Mouse (Mus musculus): ENCODE results near the gene Siah3. TPM values are rescaled to one million over a fixed set of nuclear protein-coding genes. Genes with fewer than 3 reads are reported as not detected.

The Siah3 gene
- polyA plus RNA-seq, 1 experiment, result not detected

DNA sequence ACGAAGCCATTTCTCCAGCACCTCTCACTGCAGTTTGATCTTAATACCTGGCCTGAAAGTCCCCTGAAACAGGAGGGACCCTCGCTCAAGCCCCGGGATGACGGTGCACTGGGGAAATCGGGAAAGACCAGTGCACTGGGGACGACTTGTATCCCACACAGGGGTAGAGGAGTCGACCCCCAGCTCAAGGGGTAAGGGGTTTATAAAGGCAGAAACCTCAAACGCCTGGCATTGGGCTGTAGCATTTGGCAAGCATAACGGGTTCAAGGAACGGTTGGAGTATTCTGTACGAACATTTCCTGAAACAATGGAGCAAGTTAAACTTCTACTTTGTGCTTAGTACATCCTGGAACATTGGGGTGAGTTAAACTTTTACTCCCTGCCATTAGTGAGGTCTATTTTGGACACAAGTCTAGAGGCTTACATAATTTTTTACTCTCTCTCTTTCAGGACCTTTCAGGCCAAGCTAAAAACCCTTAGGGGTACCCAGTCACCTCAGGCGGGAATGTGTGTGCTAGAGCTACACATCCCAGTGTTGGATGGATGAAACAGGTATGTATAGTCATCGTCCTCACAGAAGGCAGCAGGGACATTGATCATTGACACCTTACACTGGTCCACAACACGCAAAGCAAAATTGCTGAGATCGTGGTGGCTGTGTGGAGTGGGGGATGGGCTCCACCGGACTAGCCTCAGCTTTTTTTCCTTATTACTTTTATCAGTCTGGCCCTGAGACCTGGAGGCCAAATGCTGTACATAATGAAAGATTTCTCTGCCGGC, 84.6 kb downstream of the Siah3 start:
- no peak overlapping the region for H3K4me3 ChIP-seq (replicated peaks)
- H3K27me3 ChIP-seq (replicated peaks), result peaks cover 5% of the 10 kb centered on the region
- TF ChIP-seq GATA1 (IDR thresholded peaks at IDR 0.05; ENCODE audit: borderline replicate concordance, low read length) (no peak), FLI1 (IDR thresholded peaks at IDR 0.05; ENCODE audit: low read length) (no peak)
- no peaks in the 10 kb centered on the region for H3K9me3 ChIP-seq
- H3K4me1 ChIP-seq, result no peaks in the 10 kb centered on the region
- H3K36me3 ChIP-seq (replicated peaks; ENCODE audit: low read length), result no peaks in the 10 kb centered on the region

DNA sequence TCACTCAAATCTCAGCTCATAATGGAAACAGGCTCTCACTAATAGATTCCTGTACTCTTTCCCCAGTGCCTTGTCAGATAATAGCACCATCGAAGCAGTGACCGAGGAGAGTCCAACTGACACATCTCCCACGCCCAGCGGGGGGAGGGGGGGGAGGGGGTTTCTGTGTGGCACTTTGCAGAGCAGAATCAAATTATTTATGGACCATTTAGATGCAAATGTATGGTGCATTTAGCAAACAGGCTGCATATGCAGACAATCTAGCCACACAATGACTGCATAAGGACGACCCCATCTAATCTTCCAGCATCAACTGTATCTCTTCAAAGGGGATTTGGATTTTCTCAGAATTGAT, 85.2 kb downstream of the Siah3 start:
- Histone ChIP-seq H3K4me3 (replicated peaks) (no peak overlapping the region), H3K4me1 (no peaks in the 10 kb centered on the region), H3K9me3 (no peaks in the 10 kb centered on the region), H3K36me3 (replicated peaks; ENCODE audit: low read length) (no peaks in the 10 kb centered on the region), H3K27me3 (replicated peaks) (peaks cover 5% of the 10 kb centered on the region)
- TF ChIP-seq FLI1 (IDR thresholded peaks at IDR 0.05; ENCODE audit: low read length) (no peak), GATA1 (IDR thresholded peaks at IDR 0.05; ENCODE audit: borderline replicate concordance, low read length) (no peak)

DNA sequence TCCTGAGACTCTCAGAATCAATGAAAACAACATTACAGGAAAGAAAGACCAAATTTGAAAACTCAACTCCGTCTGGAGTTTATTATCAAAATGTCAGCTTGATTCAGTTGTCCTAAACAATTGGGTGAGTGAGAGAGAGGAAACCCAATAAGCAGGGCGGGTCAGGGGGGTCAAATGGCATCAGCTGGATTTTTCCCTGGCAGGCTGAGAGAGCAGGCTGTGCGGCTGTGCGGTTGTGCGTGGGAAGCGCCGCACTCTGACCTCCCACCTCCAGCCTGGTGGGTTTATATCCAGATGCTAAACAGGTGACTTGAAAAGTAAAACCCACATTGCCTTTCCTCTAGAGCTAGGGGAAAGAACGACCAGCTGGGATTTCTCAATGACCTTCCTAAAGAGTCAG, 85.9 kb downstream of the Siah3 start:
- Histone ChIP-seq H3K4me3 (replicated peaks) (no peak overlapping the region), H3K27me3 (replicated peaks) (peaks cover 4% of the 10 kb centered on the region), H3K9me3 (no peaks in the 10 kb centered on the region), H3K4me1 (no peaks in the 10 kb centered on the region), H3K36me3 (replicated peaks; ENCODE audit: low read length) (no peaks in the 10 kb centered on the region)
- no peak for TF ChIP-seq GATA1 (IDR thresholded peaks at IDR 0.05; ENCODE audit: borderline replicate concordance, low read length)

DNA sequence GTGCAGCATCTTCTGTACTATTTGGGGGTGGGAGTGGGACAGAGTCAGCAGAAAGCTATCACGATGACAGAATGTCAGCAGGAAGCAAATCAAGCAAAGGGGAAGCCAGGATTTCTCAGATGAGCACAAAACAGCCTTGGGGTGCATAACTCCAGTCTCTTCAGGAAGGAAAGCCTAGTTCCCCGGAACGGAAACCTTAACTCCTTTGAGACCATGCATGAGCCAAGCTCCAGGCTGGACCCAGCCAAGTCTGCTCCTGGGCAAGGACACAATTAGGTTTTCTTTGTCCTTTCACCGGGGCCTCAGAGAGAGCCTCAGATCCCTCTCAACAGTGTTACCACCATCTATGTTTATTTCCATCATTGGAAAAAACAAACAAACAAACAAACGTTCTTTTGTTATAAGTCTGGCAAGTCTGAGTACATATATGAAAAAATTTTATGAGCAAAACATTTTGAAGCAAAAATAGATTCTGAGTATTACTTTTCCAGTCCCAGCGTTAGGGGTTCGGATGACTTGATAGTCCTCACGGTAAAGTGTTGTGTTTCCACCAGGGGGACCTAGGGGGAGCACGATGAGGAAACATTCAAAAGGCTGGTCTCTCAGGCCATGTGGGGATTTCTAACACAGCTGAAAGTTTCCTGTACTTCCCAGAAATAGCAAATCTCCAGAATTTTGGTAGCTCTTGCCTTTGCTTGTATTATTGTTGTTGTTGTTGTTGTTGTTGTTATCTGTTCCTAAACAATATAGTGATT, 106.0 kb downstream of the Siah3 start:
- Histone ChIP-seq H3K27me3 (replicated peaks) (peaks cover 11% of the 10 kb centered on the region), H3K9me3 (no peaks in the 10 kb centered on the region), H3K36me3 (replicated peaks; ENCODE audit: low read length) (no peaks in the 10 kb centered on the region), H3K4me1 (no peaks in the 10 kb centered on the region), H3K4me3 (replicated peaks) (no peak overlapping the region)
- no peak for TF ChIP-seq FLI1 (IDR thresholded peaks at IDR 0.05; ENCODE audit: low read length)
- TF ChIP-seq GATA1 (IDR thresholded peaks at IDR 0.05; ENCODE audit: borderline replicate concordance, low read length), result no peak

DNA sequence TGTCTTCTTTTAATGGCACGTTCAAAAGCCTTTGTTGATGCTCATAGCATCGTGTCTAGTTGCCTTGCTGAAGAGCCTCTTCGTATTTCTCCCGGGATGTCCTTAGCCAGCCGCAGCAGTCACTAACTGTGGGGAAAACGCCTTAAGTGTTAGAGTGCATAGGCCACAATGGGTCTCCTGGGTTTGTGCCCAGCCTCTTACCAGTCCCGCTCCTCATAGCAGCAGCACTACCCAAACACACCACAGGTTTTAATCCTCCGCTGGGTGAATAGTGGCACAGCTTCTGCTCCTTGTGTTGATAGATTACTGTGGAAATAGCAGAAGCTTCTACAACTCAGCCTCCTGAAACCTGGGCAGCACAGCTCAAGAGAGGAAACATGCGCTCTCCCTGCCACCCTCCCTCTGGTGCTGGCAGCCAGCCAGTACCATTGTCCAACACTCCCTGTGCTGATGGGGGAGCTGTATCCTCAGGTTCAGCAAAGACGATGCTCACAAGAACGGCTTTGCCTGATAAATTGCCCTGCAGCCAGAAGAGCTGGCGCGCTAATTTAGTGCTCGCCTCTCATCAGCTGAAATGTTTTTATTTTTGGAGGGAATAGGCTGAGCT, 109.9 kb downstream of the Siah3 start:
- H3K27me3 ChIP-seq (replicated peaks), result peaks cover 9% of the 10 kb centered on the region
- no peak for TF ChIP-seq FLI1 (IDR thresholded peaks at IDR 0.05; ENCODE audit: low read length)
- TF ChIP-seq GATA1 (IDR thresholded peaks at IDR 0.05; ENCODE audit: borderline replicate concordance, low read length), result no peak
- no peak overlapping the region for H3K4me3 ChIP-seq (replicated peaks)
- H3K36me3 ChIP-seq (replicated peaks; ENCODE audit: low read length), result no peaks in the 10 kb centered on the region
- no peaks in the 10 kb centered on the region; the same call in 1 of the 2 replicates for H3K4me1 ChIP-seq
- H3K9me3 ChIP-seq, result peaks cover 12% of the 10 kb centered on the region

DNA sequence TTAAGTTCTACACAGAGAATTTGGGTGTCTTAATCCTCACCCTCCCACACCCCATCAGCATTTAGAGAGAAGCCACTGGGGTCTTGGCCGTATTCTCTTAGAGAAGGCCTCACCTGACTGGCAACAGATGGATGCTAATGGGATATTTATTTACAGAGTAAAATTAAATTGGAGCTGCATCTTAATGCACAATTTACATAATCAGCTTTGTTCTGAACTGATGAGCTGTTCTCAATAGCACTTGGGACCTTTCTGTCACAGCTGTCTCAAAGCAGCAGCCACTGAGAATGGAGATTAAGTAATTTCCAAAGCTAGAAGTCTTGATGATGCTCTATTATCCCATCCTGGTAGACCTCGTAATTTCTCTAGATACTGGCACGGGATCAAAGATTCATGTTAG, 110.5 kb downstream of the Siah3 start:
- TF ChIP-seq FLI1 (IDR thresholded peaks at IDR 0.05; ENCODE audit: low read length) (no peak), GATA1 (IDR thresholded peaks at IDR 0.05; ENCODE audit: borderline replicate concordance, low read length) (no peak)
- Histone ChIP-seq H3K36me3 (replicated peaks; ENCODE audit: low read length) (no peaks in the 10 kb centered on the region), H3K9me3 (peaks cover 12% of the 10 kb centered on the region), H3K4me1 (no peaks in the 10 kb centered on the region; the same call in 1 of the 2 replicates), H3K4me3 (replicated peaks) (no peak overlapping the region), H3K27me3 (replicated peaks) (peaks cover 8% of the 10 kb centered on the region)

DNA sequence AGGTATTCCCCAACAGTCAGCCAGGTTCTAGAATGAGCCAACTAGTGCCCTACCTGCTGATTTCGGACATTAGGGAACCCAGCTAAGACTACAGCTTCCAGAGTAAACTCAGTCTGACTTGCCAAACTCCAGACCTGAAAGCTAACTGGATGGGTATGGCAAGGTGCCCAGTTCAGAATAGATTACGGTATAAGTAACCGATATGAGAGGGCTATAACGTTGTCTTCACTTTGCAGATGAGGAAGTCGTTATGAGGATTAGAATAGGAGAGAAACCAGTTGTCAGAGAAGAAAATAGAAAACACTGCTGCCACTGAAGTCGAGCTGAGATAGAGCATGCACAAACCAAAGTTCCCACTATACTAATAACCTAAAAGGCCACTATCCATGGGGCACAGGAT, 123.2 kb downstream of the Siah3 start:
- Histone ChIP-seq H3K4me3 (replicated peaks) (no peak overlapping the region), H3K36me3 (replicated peaks; ENCODE audit: low read length) (no peaks in the 10 kb centered on the region), H3K4me1 (no peaks in the 10 kb centered on the region), H3K9me3 (no peaks in the 10 kb centered on the region), H3K27me3 (replicated peaks) (peaks cover 1% of the 10 kb centered on the region)
- TF ChIP-seq FLI1 (IDR thresholded peaks at IDR 0.05; ENCODE audit: low read length) (no peak), GATA1 (IDR thresholded peaks at IDR 0.05; ENCODE audit: borderline replicate concordance, low read length) (no peak)

Other genes starting within 250 kb of the Siah3 start
- gene Cpb2, start 213.7 kb upstream of the Siah3 start, polyA plus RNA-seq (2012; ENCODE audit: insufficient read depth, low replicate concordance), result not detected in 2 replicates
- 13.4 and 21.4 TPM in 2 replicates for gene Zc3h13, start 171.6 kb upstream of the Siah3 start, polyA plus RNA-seq (2012; ENCODE audit: insufficient read depth, low replicate concordance)
- gene Spert, start 137.1 kb downstream of the Siah3 start, polyA plus RNA-seq (2012; ENCODE audit: insufficient read depth, low replicate concordance), result 0.12 TPM in 1 of 2 replicates, not detected in the other
- not detected in 2 replicates for gene Erich6b, start 186.3 kb downstream of the Siah3 start, polyA plus RNA-seq (2012; ENCODE audit: insufficient read depth, low replicate concordance)